Mouse (Mus musculus) cerebellum, adult 2 months (tissue): Measurements from ENCODE around the gene Eif2s2.

ENCODE experiments used
- CTCF ChIP-seq: fragments of 200-500 bp; IDR thresholded peaks from 2 replicates; pipeline ENCODE4 v1.5.1; 2011; ENCODE audit warnings: low read depth, mild to moderate bottlenecking, control low read depth, low read length, moderate library complexity, borderline replicate concordance; ENCODE audit not compliant: insufficient read depth
- POLR2A ChIP-seq: fragments of 200-500 bp; IDR thresholded peaks from 2 replicates; pipeline ENCODE4 v1.6.1; 2011; ENCODE audit warnings: low read length, control low read depth, borderline replicate concordance; ENCODE audit not compliant: insufficient read depth

DNA sequence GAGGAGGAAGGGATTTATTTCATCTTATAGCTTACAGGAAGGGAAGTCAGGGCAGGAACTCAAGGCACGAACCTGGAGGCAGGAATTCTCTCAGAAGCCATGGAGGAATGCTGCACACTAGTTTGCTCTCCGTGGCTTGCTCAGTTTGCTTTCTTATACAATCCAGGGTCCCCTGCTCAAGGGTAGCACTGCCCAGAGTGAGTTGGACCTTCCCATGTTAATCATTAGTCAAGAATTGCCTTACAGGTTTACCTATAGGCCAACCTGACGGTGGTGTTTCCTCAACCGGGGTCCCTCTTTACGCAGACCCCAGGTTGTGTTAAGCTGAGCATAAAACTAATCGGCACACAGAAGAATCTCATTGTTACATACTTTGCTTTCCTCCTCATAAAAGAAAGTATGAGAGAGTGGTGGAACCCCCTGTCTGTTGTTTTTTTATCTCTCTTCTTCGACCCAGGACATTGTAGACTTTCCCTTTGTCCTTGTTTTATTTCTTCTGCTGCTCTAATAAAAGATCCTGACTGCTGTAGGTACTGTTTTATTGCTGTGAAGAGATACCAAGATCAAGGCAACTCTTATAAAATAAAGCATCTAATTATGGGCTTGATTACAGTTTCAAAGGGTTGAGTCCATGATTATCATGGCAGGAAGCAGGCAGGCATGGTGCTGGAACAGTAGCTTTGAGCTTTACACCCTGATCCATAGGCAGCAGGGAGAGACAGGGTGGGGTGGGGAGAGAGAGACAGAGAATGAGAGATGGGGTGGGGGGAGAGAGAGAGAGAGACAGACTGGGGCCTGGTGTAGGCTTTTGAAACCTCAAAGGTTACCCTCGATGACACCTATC is 45.0 kb upstream of the Eif2s2 start:
- TF ChIP-seq POLR2A, result no peak
- TF ChIP-seq CTCF, result no peak
